Mouse (Mus musculus): Measurements from ENCODE around the gene Camta1. TPM values are rescaled to one million over a fixed set of nuclear protein-coding genes. Genes with fewer than 3 reads are reported as not detected.

Camta1 gene
- polyA plus RNA-seq, 1 experiment from 2014 or later = 25.3 TPM

DNA sequence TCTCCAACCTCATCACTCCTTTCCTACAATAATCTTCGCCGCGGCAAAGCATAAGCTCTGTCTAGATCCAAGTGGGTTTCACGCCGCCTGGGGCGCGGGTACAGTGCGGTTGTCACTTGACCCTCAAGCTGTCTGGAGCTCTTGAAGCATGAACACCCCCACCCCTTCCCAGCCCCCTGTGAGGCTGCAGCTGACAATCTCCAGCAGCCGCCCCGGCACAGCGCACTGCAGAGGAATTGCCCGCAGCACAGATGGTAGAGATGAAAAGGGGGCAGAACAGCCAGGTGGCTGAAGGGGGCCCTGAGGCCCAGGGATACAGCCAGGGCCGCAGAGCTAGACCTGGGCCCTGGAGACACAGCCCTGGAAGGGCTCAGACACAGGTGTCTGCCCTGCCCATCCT lies 189.2 kb downstream of the Camta1 start:
- Histone ChIP-seq H3K4me3 (ENCODE audit: low read depth, low read length) (no peak overlapping the region), H3K27ac (ENCODE audit: low read length) (no peak overlapping the region), H3K9me3 (replicated peaks; ENCODE audit: control insufficient read depth, low read length) (no peaks in the 10 kb centered on the region), H3K9ac (ENCODE audit: low read depth, low read length) (no peak overlapping the region), H3K27me3 (ENCODE audit: control insufficient read depth, insufficient read depth, low read depth, low read length) (no peaks in the 10 kb centered on the region), H3K36me3 (ENCODE audit: control insufficient read depth, insufficient read depth) (no peaks in the 10 kb centered on the region), H3K4me1 (ENCODE audit: control insufficient read depth, low read depth, low read length) (no peaks in the 10 kb centered on the region), H3K4me2 (ENCODE audit: low read depth, low read length) (no peak overlapping the region)
- ATAC-seq (ENCODE audit: low read depth) = no peak
- 80% methylated on average over 13 of the region's 13 CpGs for WGBS (ENCODE audit: insufficient replicate concordance)

DNA sequence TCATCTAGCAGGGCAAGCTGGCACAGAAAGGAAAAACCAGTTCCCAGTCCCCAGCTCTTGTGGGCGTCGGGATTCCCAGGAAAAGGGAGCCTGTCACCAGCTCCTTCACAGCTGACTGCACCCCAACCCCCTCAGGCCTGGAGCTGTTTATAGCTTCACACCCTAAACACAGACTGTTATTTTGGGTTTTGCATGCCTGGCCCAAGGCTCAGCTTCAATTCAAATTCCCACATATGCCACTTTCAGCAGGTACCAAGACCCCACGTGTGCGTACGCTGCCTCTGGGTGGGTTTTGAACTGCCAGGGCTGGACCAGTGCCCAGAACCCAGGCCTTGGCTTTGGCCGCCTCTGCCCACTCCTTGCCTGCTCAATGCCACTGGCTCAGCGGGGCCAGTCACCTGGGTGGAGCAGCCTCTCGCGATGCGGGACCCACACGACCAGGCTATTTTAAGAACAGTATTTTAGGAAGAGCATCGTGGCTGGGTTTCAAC lies 195.2 kb downstream of the Camta1 start:
- Histone ChIP-seq H3K27me3 (ENCODE audit: control insufficient read depth, insufficient read depth, low read depth, low read length) (no peaks in the 10 kb centered on the region), H3K4me3 (ENCODE audit: low read depth, low read length) (no peak overlapping the region), H3K36me3 (ENCODE audit: control insufficient read depth, insufficient read depth) (no peaks in the 10 kb centered on the region), H3K4me1 (ENCODE audit: control insufficient read depth, low read depth, low read length) (no peaks in the 10 kb centered on the region), H3K27ac (ENCODE audit: low read length) (no peak overlapping the region), H3K9me3 (replicated peaks; ENCODE audit: control insufficient read depth, low read length) (no peaks in the 10 kb centered on the region), H3K4me2 (ENCODE audit: low read depth, low read length) (no peak overlapping the region), H3K9ac (ENCODE audit: low read depth, low read length) (no peak overlapping the region)
- 66% methylated on average over 12 of the region's 12 CpGs for WGBS (ENCODE audit: insufficient replicate concordance)
- no peak for ATAC-seq (ENCODE audit: low read depth)

DNA sequence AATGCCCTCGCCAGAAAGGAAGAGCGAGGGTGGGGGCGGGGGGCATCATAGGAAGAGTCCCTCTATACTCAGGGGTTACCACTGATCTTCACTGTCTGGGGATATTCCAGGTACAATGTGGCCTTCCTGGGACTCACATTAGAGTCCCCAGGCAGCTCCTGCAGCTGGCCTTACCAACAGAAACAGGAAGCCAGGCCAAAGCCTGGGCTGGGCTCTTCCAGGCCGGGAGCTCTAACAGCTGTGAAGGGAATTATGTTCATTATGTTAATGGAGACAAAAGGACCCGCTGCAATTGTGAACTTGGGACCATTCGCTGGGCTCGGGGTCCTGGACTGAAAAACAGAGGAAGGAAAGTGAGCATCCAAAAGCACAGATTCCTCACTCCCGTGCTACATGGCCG lies 200.2 kb downstream of the Camta1 start:
- Histone ChIP-seq H3K9me3 (replicated peaks; ENCODE audit: control insufficient read depth, low read length) (no peaks in the 10 kb centered on the region), H3K36me3 (ENCODE audit: control insufficient read depth, insufficient read depth) (no peaks in the 10 kb centered on the region), H3K27me3 (ENCODE audit: control insufficient read depth, insufficient read depth, low read depth, low read length) (no peaks in the 10 kb centered on the region), H3K4me1 (ENCODE audit: control insufficient read depth, low read depth, low read length) (no peaks in the 10 kb centered on the region), H3K9ac (ENCODE audit: low read depth, low read length) (no peak overlapping the region), H3K4me3 (ENCODE audit: low read depth, low read length) (no peak overlapping the region), H3K27ac (ENCODE audit: low read length) (no peak overlapping the region), H3K4me2 (ENCODE audit: low read depth, low read length) (no peak overlapping the region)
- ATAC-seq (ENCODE audit: low read depth) = no peak
- WGBS (ENCODE audit: insufficient replicate concordance) = 71% methylated on average over 9 of the region's 9 CpGs

DNA sequence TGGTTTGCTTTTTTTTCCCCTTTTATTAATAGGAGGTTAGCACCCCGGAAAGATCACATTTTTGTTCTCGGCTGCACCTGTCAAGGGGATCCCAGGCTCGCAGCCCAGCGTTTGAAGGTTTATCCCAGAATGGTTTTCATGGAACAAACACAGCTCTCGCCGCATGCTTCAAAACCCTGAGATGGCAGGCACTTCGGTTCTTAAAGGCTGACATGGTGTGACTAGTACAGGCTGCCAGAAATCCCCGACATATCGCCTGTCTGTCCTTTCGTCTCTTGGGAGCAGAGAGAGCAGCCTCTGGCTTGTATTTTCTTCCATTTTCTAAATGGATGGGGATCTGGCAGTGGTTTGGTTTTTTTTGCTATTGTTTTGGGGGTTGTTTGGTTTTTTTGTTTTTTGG lies 205.2 kb downstream of the Camta1 start:
- Histone ChIP-seq H3K9ac (ENCODE audit: low read depth, low read length) (no peak overlapping the region), H3K27ac (ENCODE audit: low read length) (no peak overlapping the region), H3K36me3 (ENCODE audit: control insufficient read depth, insufficient read depth) (no peaks in the 10 kb centered on the region), H3K4me2 (ENCODE audit: low read depth, low read length) (no peak overlapping the region), H3K9me3 (replicated peaks; ENCODE audit: control insufficient read depth, low read length) (no peaks in the 10 kb centered on the region; the same call in 1 of the 2 replicates), H3K4me1 (ENCODE audit: control insufficient read depth, low read depth, low read length) (no peaks in the 10 kb centered on the region), H3K4me3 (ENCODE audit: low read depth, low read length) (no peak overlapping the region), H3K27me3 (ENCODE audit: control insufficient read depth, insufficient read depth, low read depth, low read length) (no peaks in the 10 kb centered on the region)
- ATAC-seq (ENCODE audit: low read depth) = no peak
- WGBS (ENCODE audit: insufficient replicate concordance) = 71% methylated on average over 10 of the region's 10 CpGs

DNA sequence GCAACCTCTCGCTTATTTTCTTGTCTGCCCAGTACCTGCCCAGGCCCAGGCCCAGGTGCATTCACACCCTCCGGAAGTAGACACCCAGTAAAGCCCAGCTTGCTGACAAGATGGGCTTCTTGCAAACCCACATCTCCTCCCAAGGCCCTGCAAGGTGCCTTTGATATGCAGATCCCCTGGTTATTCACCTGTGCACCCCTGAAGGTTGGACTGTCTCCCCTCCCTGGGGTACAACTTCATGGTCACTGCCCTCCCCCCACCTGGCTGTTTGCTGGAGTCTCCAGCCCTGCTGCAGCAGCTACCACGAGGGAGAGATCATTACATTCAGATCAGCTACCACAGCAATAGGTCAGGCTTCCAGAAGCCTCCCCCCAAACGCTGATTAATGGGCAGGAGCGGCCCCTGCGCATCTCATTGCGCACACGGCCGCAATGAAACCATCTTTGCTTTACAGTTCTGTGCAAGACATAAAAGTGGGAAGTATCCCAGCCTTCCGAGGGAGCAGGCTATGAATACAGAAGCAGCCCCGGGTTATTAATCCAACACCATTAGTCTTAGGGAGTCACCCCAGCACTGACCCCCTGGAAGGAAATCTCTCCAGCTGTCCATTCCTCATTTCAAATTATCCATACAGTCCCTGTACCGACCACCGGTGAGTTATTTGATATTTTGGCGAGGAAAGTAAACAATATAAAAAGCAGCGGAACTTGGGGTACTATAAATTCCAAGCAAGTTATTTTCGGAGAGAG lies 205.9 kb downstream of the Camta1 start:
- no peak overlapping the region for H3K9ac ChIP-seq (ENCODE audit: low read depth, low read length)
- H3K4me2 ChIP-seq (ENCODE audit: low read depth, low read length) = no peak overlapping the region
- no peaks in the 10 kb centered on the region for H3K36me3 ChIP-seq (ENCODE audit: control insufficient read depth, insufficient read depth)
- H3K4me3 ChIP-seq (ENCODE audit: low read depth, low read length) = no peak overlapping the region
- no peak overlapping the region for H3K27ac ChIP-seq (ENCODE audit: low read length)
- 63% methylated on average over 16 of the region's 16 CpGs for WGBS (ENCODE audit: insufficient replicate concordance)
- no peak for ATAC-seq (ENCODE audit: low read depth)
- no peaks in the 10 kb centered on the region for H3K27me3 ChIP-seq (ENCODE audit: control insufficient read depth, insufficient read depth, low read depth, low read length)
- H3K9me3 ChIP-seq (replicated peaks; ENCODE audit: control insufficient read depth, low read length) = no peaks in the 10 kb centered on the region; the same call in 1 of the 2 replicates
- H3K4me1 ChIP-seq (ENCODE audit: control insufficient read depth, low read depth, low read length) = no peaks in the 10 kb centered on the region

DNA sequence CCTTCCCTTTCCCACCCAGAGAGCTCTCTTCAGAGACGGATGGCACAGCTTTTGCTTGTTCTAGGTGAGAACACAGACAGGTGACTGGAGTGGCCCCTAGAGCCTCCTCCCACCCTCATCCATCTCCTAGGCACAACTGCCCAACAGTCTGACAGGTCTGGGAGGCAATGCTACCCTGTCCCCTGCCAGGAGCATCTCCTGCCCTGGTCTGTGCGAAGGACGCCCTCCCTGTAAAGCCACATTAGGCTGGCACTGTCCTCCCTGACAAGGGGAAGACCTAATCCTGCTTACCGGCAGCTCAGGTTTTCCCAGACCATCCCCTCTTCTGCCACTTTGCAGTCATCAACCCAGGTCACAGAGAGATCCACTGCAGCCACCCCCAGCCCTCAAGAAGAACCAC lies 206.4 kb downstream of the Camta1 start:
- Histone ChIP-seq H3K27me3 (ENCODE audit: control insufficient read depth, insufficient read depth, low read depth, low read length) (no peaks in the 10 kb centered on the region), H3K27ac (ENCODE audit: low read length) (no peak overlapping the region), H3K36me3 (ENCODE audit: control insufficient read depth, insufficient read depth) (no peaks in the 10 kb centered on the region), H3K9ac (ENCODE audit: low read depth, low read length) (no peak overlapping the region), H3K4me3 (ENCODE audit: low read depth, low read length) (no peak overlapping the region), H3K9me3 (replicated peaks; ENCODE audit: control insufficient read depth, low read length) (no peaks in the 10 kb centered on the region; the same call in 1 of the 2 replicates), H3K4me1 (ENCODE audit: control insufficient read depth, low read depth, low read length) (no peaks in the 10 kb centered on the region), H3K4me2 (ENCODE audit: low read depth, low read length) (no peak overlapping the region)
- WGBS (ENCODE audit: insufficient replicate concordance) = 71% methylated on average over 4 of the region's 4 CpGs
- no peak for ATAC-seq (ENCODE audit: low read depth)

DNA sequence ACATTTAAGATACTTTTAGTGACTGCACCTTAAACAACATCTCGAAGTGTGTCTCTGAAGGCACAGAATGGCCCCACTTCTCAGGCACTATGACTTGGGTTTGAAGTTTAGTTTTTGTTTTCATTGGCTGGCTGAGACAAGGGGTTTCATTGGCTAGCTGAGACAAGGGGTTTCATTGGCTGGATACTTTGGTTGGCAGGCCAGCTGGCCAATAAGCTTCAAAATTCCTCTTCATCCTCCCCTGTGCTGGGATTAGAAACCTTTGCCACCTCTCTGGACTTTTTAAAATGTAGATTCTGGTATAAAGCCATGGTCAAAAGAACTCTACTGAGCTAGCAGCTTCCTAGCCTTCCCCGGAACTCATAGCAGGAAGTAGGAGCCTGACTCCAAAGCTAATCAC lies 219.3 kb downstream of the Camta1 start:
- H3K36me3 ChIP-seq (ENCODE audit: control insufficient read depth, insufficient read depth) = no peaks in the 10 kb centered on the region
- H3K27ac ChIP-seq (ENCODE audit: low read length) = no peak overlapping the region
- no peak overlapping the region for H3K9ac ChIP-seq (ENCODE audit: low read depth, low read length)
- no peaks in the 10 kb centered on the region for H3K27me3 ChIP-seq (ENCODE audit: control insufficient read depth, insufficient read depth, low read depth, low read length)
- WGBS (ENCODE audit: insufficient replicate concordance) = 57% methylated on average over 2 of the region's 2 CpGs
- H3K4me1 ChIP-seq (ENCODE audit: control insufficient read depth, low read depth, low read length) = no peaks in the 10 kb centered on the region
- H3K4me2 ChIP-seq (ENCODE audit: low read depth, low read length) = no peak overlapping the region
- no peaks in the 10 kb centered on the region for H3K9me3 ChIP-seq (replicated peaks; ENCODE audit: control insufficient read depth, low read length)
- ATAC-seq (ENCODE audit: low read depth) = no peak
- no peak overlapping the region for H3K4me3 ChIP-seq (ENCODE audit: low read depth, low read length)

DNA sequence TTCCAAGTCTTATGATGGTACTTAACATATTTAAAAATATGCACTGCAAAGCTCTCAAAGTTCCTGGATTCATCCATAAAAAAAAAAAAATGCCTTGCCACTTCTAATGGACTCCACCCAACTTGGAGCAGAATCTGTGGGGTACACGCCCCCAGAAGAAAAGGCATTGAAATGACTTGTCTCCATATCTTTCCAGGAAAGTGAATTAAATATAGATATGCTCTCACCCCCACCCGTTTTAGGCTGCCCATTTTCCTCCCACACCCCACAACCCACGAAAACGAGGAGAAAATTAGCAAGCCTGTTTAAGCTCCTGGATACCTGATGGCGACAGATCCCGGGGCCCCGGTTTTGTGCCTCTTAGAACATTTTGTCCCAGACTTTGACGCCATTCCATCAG lies 220.7 kb downstream of the Camta1 start:
- 55% methylated on average over 8 of the region's 8 CpGs for WGBS (ENCODE audit: insufficient replicate concordance)
- Histone ChIP-seq H3K27ac (ENCODE audit: low read length) (no peak overlapping the region), H3K4me3 (ENCODE audit: low read depth, low read length) (no peak overlapping the region), H3K9ac (ENCODE audit: low read depth, low read length) (no peak overlapping the region), H3K9me3 (replicated peaks; ENCODE audit: control insufficient read depth, low read length) (no peaks in the 10 kb centered on the region), H3K36me3 (ENCODE audit: control insufficient read depth, insufficient read depth) (no peaks in the 10 kb centered on the region), H3K4me1 (ENCODE audit: control insufficient read depth, low read depth, low read length) (no peaks in the 10 kb centered on the region), H3K4me2 (ENCODE audit: low read depth, low read length) (no peak overlapping the region), H3K27me3 (ENCODE audit: control insufficient read depth, insufficient read depth, low read depth, low read length) (no peaks in the 10 kb centered on the region)
- no peak for ATAC-seq (ENCODE audit: low read depth)

DNA sequence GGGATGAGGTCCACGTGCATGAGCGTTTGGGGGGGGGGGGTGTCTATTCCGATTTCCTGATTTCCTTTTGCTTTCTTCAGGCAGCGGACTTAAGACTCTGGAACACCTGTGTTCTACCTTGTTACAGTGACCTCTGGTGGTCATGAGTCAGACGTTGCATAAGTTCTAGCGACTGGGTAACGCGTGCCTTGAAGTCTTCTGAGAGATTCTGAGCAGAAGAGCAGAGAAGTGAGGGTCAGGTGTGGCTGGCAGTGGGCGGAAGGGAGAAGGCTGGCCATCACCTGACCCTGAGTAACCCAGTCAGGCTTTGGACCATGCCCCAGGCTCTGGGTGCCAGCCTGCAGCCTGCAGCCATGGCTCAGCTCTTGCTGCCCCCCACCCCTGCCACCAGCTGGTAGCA lies 222.7 kb downstream of the Camta1 start:
- H3K4me3 ChIP-seq (ENCODE audit: low read depth, low read length) = no peak overlapping the region

More for the DNA sequence above, 222.7 kb downstream of the Camta1 start:
- 15% methylated on average over 9 of the region's 9 CpGs for WGBS (ENCODE audit: insufficient replicate concordance)
- Histone ChIP-seq H3K4me1 (ENCODE audit: control insufficient read depth, low read depth, low read length) (no peaks in the 10 kb centered on the region), H3K9me3 (replicated peaks; ENCODE audit: control insufficient read depth, low read length) (no peaks in the 10 kb centered on the region), H3K4me2 (ENCODE audit: low read depth, low read length) (no peak overlapping the region), H3K27ac (ENCODE audit: low read length) (no peak overlapping the region), H3K36me3 (ENCODE audit: control insufficient read depth, insufficient read depth) (no peaks in the 10 kb centered on the region), H3K27me3 (ENCODE audit: control insufficient read depth, insufficient read depth, low read depth, low read length) (no peaks in the 10 kb centered on the region), H3K9ac (ENCODE audit: low read depth, low read length) (no peak overlapping the region)
- ATAC-seq (ENCODE audit: low read depth) = no peak

All from liver, embryonic 16.5 days (tissue).